Mouse (Mus musculus): ENCODE results near the gene Cdc14a. TPM values are rescaled to one million over a fixed set of nuclear protein-coding genes. Genes with fewer than 3 reads are reported as not detected.

Cdc14a gene
- polyA plus RNA-seq, 1 experiment: 6.5 TPM

DNA sequence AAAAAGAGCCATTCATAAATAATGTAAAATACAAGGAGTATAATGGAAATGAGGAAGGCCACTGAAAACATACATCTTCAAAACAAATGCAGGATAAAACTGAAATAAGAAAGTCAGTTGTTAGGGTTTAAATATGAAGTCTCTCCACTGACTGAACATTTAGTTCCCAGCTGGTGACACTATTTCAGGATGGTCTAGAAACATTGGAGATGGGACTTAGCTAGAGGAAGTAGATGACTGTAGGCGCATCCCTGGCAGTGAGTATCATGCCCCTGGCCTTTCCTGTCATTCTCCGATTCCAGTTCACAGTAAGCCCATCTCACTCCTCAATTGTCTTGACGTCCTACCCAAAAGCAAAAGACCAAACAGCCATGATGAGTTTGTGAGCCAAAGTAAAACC is 190.3 kb downstream of the Cdc14a start:
- DNase-seq (ENCODE audit: low read depth): no peak
- no peak for TF ChIP-seq CTCF (IDR thresholded peaks at IDR 0.05; ENCODE audit: borderline replicate concordance, extremely low read depth, insufficient read depth, insufficient read length)

DNA sequence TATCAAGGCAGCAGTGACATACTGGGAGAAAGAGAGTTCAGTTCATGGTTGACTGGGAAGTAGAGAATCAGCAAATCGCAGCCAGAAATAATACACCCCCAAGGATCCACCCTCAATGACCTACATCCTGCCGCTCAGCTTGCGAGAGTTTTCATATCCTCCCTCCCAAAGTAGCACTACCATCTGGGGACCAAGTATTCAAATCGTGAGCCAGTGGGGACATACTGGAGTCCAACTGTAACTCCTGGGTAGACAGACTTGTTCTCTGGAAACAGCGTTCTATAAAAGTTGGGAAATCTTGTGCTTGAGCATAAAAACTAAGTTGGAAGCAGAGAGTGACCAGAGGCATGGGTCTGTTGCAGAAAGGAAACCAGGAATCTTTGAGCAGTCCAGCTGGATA is 191.1 kb downstream of the Cdc14a start:
- no peak for DNase-seq (ENCODE audit: low read depth)
- no peak for TF ChIP-seq POLR2A (IDR thresholded peaks at IDR 0.05; ENCODE audit: borderline replicate concordance, extremely low read depth, insufficient read depth, insufficient read length, poor library complexity, severe bottlenecking)
- TF ChIP-seq CTCF (IDR thresholded peaks at IDR 0.05; ENCODE audit: borderline replicate concordance, extremely low read depth, insufficient read depth, insufficient read length): no peak

DNA sequence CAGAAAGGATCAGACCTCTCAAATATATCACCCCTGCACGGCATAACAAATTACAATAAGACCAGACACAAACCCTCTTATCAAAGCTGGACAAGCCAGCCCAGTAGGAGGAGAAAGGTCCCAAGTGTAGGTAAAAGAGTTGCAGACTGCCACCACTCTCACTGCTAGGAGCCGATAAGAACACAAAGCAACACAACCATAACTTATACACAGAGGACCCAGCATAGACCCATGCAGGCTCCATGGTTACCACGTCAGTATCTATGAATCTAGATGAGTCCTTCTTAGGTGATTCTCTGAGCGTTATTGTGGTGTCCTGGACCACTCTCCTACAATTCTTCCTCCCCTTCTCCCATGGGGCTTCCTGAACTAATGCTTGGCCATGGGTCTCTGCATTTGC is 194.5 kb downstream of the Cdc14a start:
- no peak for DNase-seq (ENCODE audit: low read depth)
- TF ChIP-seq POLR2A (IDR thresholded peaks at IDR 0.05; ENCODE audit: borderline replicate concordance, extremely low read depth, insufficient read depth, insufficient read length, poor library complexity, severe bottlenecking) (no peak), CTCF (IDR thresholded peaks at IDR 0.05; ENCODE audit: borderline replicate concordance, extremely low read depth, insufficient read depth, insufficient read length) (no peak)

DNA sequence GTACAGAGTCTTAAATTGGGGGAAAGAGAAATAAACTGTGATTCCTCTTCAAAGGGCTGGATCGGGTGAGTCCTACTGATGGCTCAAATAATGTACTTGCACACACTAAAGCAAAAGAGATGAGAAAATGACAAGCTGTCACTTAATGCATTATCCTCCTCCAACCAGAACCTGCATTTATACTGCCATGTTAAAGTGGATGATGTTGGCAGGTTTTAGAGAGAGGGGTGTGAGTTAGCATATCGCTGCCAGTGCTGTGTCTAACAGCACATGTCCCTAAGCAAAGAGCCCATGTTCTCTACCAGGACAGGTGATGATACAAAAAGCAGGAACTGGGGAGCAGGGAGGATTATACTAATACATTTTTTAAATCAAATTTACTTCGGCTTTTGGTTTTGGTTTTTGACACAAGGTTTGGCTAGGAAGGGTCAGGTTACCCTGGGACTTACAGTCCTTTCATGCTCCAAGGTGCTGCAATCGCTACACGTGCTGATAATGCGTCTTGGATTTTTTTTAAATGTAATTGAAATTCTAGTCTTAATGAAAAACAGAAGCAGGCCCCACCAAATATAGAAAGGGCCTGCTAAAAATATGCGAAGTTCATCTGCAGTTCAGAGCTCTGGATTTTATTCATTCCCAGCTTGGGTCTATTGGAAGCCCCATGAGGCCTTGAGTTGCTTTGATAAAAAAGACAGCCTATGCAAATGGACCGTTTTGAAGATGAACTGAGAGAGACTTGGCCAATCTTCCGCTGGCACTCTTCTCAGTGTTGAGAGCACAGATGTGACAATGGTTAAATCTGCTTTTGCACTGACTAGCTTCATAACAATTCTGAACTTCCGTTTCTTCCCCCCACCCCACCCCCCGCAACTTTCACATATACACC is 195.2 kb downstream of the Cdc14a start:
- TF ChIP-seq POLR2A (IDR thresholded peaks at IDR 0.05; ENCODE audit: borderline replicate concordance, extremely low read depth, insufficient read depth, insufficient read length, poor library complexity, severe bottlenecking) (no peak), CTCF (IDR thresholded peaks at IDR 0.05; ENCODE audit: borderline replicate concordance, extremely low read depth, insufficient read depth, insufficient read length) (no peak)

DNA sequence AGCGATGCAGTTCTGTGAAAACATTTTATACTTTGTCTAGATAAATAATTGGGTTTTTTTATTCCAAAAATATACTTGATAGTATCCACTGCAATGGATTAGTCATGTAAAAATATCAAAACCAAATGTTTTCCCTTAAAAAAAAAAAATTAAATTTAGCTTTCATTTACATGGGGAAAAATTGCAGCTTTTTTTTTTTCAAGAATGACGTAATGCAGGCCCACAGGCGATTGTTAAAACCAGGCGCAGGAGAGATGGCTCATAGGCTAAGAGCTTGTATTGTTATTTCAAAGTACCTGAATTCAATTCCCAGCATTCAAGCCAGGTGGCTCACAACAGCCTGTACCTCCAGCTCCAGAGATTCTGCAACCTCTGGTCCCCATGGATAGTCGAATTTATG is 196.4 kb downstream of the Cdc14a start:
- TF ChIP-seq POLR2A (IDR thresholded peaks at IDR 0.05; ENCODE audit: borderline replicate concordance, extremely low read depth, insufficient read depth, insufficient read length, poor library complexity, severe bottlenecking) (no peak), CTCF (IDR thresholded peaks at IDR 0.05; ENCODE audit: borderline replicate concordance, extremely low read depth, insufficient read depth, insufficient read length) (no peak)

More for the DNA sequence above, 195.2 kb downstream of the Cdc14a start:
- DNase-seq (ENCODE audit: low read depth): peak; percentile 62

DNA sequence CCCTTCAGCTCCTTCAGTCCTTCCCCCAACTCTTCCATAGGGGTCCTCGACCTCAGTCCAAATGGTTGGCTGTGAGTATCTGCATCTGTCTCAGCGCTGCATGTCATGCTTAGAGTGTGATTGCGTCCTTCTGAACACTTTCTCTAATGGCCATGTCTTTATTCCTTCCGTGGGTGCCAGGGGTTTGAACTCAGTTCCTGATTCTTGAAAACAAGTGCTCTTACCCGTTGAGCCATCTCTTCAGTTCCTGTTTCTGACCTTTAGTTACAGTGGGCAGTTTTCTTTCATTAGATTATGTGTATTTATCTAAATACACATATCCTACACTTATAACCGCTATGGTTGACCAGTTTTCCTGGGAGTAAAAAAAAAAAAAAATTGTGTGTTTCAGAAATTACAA is 196.9 kb downstream of the Cdc14a start:
- no peak for DNase-seq (ENCODE audit: low read depth)
- TF ChIP-seq CTCF (IDR thresholded peaks at IDR 0.05; ENCODE audit: borderline replicate concordance, extremely low read depth, insufficient read depth, insufficient read length) (no peak), POLR2A (IDR thresholded peaks at IDR 0.05; ENCODE audit: borderline replicate concordance, extremely low read depth, insufficient read depth, insufficient read length, poor library complexity, severe bottlenecking) (no peak)

More for the DNA sequence above, 196.4 kb downstream of the Cdc14a start:
- DNase-seq (ENCODE audit: low read depth): no peak

Other genes starting within 250 kb of the Cdc14a start
- gene Gpr88, start 170.5 kb downstream of the Cdc14a start, polyA plus RNA-seq (2012; rRNA removed): 7.9 and 10.2 TPM in 2 replicates
- gene Rtca, start 84.2 kb upstream of the Cdc14a start, polyA plus RNA-seq (2012; rRNA removed): 88.2 and 90.0 TPM in 2 replicates
- 11.2 TPM in 2 replicates for gene Dbt, start 89.0 kb upstream of the Cdc14a start, polyA plus RNA-seq (2012; rRNA removed)
- 0.08 and 0.10 TPM in 2 replicates for gene Lrrc39, start 138.9 kb upstream of the Cdc14a start, polyA plus RNA-seq (2012; rRNA removed)
- 10.4 and 10.7 TPM in 2 replicates for gene Sass6, start 170.9 kb upstream of the Cdc14a start, polyA plus RNA-seq (2012; rRNA removed)
- gene Trmt13, start 190.6 kb upstream of the Cdc14a start, polyA plus RNA-seq (2012; rRNA removed): 25.3 and 27.2 TPM in 2 replicates
- gene Mfsd14a, start 238.6 kb upstream of the Cdc14a start, polyA plus RNA-seq (2012; rRNA removed): 38.8 and 44.9 TPM in 2 replicates